Mouse (Mus musculus) heart, postnatal 0 days (tissue): ENCODE measurements around the gene Cnpy3.

Experiments
- CTCF ChIP-seq: IDR thresholded peaks from 2 replicates; pipeline ENCODE4 v1.5.1; 2016; ENCODE audit warnings: antibody characterized with exemption, control low read depth, low read depth
- EP300 ChIP-seq: IDR thresholded peaks from 2 replicates; pipeline ENCODE4 v1.6.1; 2016; ENCODE audit warnings: antibody characterized with exemption, low read depth

DNA sequence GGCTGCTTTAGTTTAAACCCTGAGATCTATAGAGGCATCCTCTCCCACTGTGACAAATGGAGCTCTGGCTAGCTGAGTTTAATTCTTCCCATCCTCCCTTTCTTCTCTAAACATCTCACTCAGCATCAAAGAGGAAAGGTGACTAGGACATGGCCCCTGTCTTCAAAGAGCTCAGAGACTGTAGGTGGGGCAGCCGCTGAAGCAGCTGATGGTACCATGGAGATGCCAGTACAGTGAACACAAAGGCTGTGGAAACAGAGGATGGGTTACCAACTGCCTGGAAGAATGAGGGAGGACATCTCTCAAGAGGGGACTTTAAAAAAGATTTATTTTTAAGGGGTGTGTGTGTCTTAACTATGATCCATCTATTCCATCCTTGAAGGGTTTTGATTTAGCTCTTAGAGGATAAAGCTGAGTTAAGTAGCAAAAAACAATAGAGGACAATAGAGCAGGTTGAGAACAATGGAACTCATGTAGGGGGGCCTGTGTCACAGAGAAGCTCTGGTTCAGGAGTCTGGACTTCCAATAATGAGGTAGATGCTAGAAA is 57.4 kb downstream of the Cnpy3 start:
- TF ChIP-seq EP300, result no peak
- TF ChIP-seq CTCF, result no peak
